Mouse (Mus musculus) heart, postnatal 0 days (tissue): ENCODE measurements around the gene B3galt1.

Experiments used
- CTCF ChIP-seq: IDR thresholded peaks from 2 replicates; pipeline ENCODE4 v1.5.1; 2016; ENCODE audit warnings: antibody characterized with exemption, control low read depth, low read depth
- EP300 ChIP-seq: IDR thresholded peaks from 2 replicates; pipeline ENCODE4 v1.6.1; 2016; ENCODE audit warnings: antibody characterized with exemption, low read depth

GRCm38 (mm10) chr2:68171306-68171705 is 605.6 kb downstream of the B3galt1 start:
- TF ChIP-seq CTCF: no peak
- no peak for TF ChIP-seq EP300
